Mouse (Mus musculus): ENCODE results near the gene Pola1. TPM values are rescaled to one million over a fixed set of nuclear protein-coding genes. Genes with fewer than 3 reads are reported as not detected.

The Pola1 gene
- polyA plus RNA-seq, 1 experiment, result not detected

DNA sequence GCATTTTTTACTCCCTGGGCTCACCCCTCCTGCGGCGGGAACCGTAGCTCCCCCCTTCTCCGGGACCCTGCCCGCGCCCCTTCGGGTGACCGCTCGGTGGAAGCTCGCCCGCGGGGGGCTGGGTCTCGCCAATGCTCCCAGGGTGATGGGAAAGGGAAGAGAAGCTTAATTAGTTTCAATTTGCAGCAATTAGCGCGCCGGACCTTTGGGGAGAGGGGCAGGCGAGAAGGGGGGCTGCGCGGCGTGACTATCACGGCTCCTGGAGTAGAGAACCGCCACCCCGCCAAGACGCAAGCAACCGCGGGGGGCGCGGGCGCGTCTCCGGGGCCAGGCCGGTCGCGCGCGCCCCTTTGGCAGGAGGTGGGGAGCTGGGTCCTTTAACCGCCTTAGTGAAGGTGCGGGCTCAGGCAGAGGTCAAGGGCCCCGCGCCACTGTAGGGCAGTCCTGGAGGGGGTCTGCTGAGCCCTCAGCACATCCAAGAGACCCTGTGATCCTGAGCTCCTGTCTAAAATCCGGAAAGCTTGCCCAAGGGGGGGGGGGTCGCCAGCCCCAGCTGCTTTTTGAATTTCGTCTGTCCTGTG, 332.8 kb downstream of the Pola1 start:
- TF ChIP-seq CTCF (IDR thresholded peaks at IDR 0.05; ENCODE audit: insufficient read depth, low read depth, low read length) (no peak), POLR2A (IDR thresholded peaks at IDR 0.05; ENCODE audit: insufficient read depth, low read depth, low read length) (no peak)
- WGBS, result 15% methylated on average over 41 of the region's 43 CpGs
- Histone ChIP-seq H3K4me3 (ENCODE audit: insufficient read depth, low read depth, low read length) (peak overlapping the region; percentile 50), H3K4me1 (ENCODE audit: control insufficient read depth, insufficient read depth, low read length) (peaks cover 10% of the 10 kb centered on the region; the same call in 1 of the 2 replicates), H3K27ac (ENCODE audit: insufficient read depth, low read depth, low read length) (peak overlapping the region; percentile 88)

DNA sequence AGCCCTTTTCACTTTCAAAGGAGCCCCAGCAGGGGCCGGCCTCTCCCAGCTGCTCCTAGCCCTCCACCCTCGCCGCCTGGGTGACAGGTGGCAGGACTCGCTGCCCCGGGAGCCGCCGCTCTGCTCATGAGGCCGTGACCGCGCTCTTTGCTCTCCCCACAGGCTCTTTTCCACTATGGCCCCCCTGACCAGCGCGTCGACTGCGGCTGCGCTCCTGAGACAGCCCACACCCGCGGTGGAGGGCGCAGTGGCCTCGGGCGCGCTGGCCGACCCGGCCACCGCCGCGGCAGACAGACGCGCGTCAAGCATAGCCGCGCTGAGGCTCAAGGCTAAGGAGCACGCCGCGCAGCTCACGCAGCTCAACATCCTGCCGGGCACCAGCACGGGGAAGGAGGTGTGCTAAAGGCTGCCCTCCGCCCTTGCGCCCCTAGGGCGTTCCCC, 334.9 kb downstream of the Pola1 start:
- 13% methylated on average over 39 of the region's 40 CpGs for WGBS
- H3K27ac ChIP-seq (ENCODE audit: insufficient read depth, low read depth, low read length), result peak overlapping the region; percentile 99
- TF ChIP-seq POLR2A (IDR thresholded peaks at IDR 0.05; ENCODE audit: insufficient read depth, low read depth, low read length) (no peak), CTCF (IDR thresholded peaks at IDR 0.05; ENCODE audit: insufficient read depth, low read depth, low read length) (no peak)
- peak overlapping the region; percentile 40 for H3K4me3 ChIP-seq (ENCODE audit: insufficient read depth, low read depth, low read length)
- peaks cover 10% of the 10 kb centered on the region; the same call in 1 of the 2 replicates for H3K4me1 ChIP-seq (ENCODE audit: control insufficient read depth, insufficient read depth, low read length)

DNA sequence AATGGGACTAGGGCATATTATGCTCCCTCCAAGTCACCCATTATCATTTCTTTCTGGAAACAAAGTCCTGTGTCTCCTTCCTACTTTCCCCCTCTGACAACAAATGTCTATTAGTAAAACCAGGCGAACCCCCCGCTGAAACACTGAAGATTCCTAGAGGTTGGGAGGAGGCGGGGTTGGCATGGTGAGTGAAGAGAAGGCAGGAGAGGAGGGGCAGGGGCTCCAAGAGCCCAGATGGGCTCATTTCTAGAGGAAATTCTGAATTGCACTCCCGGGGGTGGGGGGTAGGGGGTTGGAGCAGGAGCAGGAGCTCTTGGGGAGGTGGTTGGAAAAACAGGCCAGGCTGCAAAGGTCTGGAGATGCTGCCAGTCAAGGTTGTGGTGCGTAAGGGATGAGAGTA, 336.1 kb downstream of the Pola1 start:
- 17% methylated on average over 5 of the region's 5 CpGs for WGBS
- H3K27ac ChIP-seq (ENCODE audit: insufficient read depth, low read depth, low read length), result peak overlapping the region; percentile 99

DNA sequence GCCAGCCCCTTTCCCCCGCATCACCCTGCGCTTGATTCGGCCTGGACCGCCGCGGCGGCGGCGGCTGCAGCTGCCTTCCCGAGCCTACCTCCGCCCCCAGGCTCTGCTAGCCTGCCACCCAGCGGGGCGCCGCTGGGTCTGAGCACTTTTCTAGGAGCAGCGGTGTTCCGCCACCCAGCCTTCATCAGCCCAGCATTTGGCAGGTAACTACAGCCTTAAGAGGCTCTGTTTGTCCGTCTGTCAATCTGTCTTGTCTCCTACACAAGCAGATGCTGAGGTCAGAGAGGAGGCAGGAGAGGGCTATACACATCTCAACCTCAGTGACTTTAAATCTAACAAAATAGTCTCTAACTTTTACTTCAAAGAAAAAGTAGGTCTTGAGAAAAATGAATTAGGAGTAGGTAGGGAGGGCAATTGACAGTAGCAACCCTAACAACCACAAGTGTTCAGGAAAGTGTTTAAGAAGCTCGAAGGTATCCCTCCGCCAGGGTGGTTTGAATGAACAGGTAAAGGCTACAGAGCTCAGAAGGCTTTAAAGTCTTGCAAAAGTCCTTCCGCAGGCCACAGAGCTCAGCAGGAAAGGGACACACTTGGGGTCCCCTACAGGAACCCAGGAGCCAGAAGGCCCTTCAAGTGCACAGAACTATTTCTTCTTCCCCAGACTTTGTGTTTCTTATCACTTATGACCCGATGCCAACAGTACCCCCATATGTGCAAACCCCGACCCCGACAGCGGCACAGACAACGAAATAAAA, 337.0 kb downstream of the Pola1 start:
- Histone ChIP-seq H3K4me3 (ENCODE audit: insufficient read depth, low read depth, low read length) (peak overlapping the region; percentile 38), H3K27ac (ENCODE audit: insufficient read depth, low read depth, low read length) (peak overlapping the region; percentile 87), H3K4me1 (ENCODE audit: control insufficient read depth, insufficient read depth, low read length) (peaks cover 10% of the 10 kb centered on the region; the same call in 1 of the 2 replicates)
- TF ChIP-seq POLR2A (IDR thresholded peaks at IDR 0.05; ENCODE audit: insufficient read depth, low read depth, low read length) (no peak), CTCF (IDR thresholded peaks at IDR 0.05; ENCODE audit: insufficient read depth, low read depth, low read length) (no peak)
- WGBS, result 20% methylated on average over 25 of the region's 25 CpGs

More for the DNA sequence above, 336.1 kb downstream of the Pola1 start:
- peaks cover 10% of the 10 kb centered on the region; the same call in 1 of the 2 replicates for H3K4me1 ChIP-seq (ENCODE audit: control insufficient read depth, insufficient read depth, low read length)
- H3K4me3 ChIP-seq (ENCODE audit: insufficient read depth, low read depth, low read length), result peak overlapping the region; percentile 40
- TF ChIP-seq POLR2A (IDR thresholded peaks at IDR 0.05; ENCODE audit: insufficient read depth, low read depth, low read length) (no peak), CTCF (IDR thresholded peaks at IDR 0.05; ENCODE audit: insufficient read depth, low read depth, low read length) (no peak)

DNA sequence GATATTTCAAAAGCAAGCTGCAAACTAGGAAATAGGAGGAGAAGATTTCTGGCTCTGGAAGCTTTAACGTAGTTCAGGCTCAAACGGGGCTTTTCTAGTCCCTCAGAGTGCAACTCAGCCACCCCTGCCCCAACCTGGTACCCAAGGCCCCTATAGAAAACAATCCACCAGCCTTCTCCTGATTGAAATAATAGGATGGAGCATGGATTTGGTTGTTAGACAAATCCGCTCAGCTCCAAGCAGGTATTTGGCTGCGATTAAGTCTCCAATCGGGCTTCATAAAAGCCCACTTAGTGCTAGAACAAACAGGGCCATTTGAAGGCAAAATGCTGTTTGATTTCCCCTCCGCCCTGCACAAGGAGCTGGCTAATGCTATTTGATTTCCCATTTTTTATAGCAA, 339.9 kb downstream of the Pola1 start:
- peaks cover 4% of the 10 kb centered on the region; the same call in 1 of the 2 replicates for H3K4me1 ChIP-seq (ENCODE audit: control insufficient read depth, insufficient read depth, low read length)
- 14% methylated on average over 6 of the region's 6 CpGs for WGBS
- H3K4me3 ChIP-seq (ENCODE audit: insufficient read depth, low read depth, low read length), result peak overlapping the region; percentile 43
- peak overlapping the region; percentile 90 for H3K27ac ChIP-seq (ENCODE audit: insufficient read depth, low read depth, low read length)
- TF ChIP-seq POLR2A (IDR thresholded peaks at IDR 0.05; ENCODE audit: insufficient read depth, low read depth, low read length), result no peak
- no peak for TF ChIP-seq CTCF (IDR thresholded peaks at IDR 0.05; ENCODE audit: insufficient read depth, low read depth, low read length)

DNA sequence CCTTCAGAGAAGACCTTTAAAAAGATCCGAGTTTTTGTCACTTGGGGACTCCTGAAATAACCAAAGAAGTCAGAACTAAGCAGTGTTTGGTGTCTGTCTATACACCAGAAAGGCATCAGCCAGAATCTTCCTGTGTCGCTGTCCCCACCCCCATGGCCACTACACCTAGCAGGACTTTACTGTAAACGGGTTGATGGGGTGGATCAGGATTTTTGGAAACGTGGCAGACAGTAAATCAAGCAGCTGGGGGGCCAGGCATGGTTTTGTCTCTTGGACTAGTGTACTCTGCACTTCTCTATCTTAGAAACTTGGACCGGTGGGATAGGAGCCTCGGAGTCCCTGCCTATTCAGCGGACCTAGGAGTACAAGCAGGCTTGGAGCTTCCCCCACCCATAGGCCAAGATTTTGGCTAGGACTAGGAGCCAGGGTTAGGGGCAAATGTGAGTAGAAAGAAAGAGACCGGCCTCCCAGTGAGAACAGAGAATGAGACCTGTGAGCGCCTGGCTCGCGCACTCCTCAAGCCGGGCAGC, 342.0 kb downstream of the Pola1 start:
- WGBS, result 18% methylated on average over 12 of the region's 12 CpGs
- Histone ChIP-seq H3K4me1 (ENCODE audit: control insufficient read depth, insufficient read depth, low read length) (peaks cover 2% of the 10 kb centered on the region; the same call in 1 of the 2 replicates), H3K4me3 (ENCODE audit: insufficient read depth, low read depth, low read length) (peak overlapping the region; percentile 86), H3K27ac (ENCODE audit: insufficient read depth, low read depth, low read length) (peak overlapping the region; percentile 92)
- TF ChIP-seq CTCF (IDR thresholded peaks at IDR 0.05; ENCODE audit: insufficient read depth, low read depth, low read length), result no peak

DNA sequence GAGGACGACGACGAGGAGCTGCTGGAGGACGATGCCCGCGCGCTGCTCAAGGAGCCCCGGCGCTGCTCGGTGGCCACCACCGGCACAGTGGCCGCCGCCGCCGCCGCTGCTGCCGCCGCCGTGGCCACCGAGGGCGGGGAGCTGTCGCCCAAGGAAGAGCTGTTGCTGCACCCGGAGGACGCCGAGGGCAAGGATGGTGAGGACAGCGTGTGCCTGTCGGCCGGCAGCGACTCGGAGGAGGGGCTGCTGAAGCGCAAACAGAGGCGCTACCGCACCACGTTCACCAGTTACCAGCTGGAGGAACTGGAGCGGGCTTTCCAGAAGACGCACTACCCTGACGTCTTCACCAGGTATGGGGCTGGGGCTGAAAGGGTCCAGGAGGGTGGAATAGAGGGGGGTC, 342.9 kb downstream of the Pola1 start:
- Histone ChIP-seq H3K27ac (ENCODE audit: insufficient read depth, low read depth, low read length) (peak overlapping the region; percentile 92), H3K4me1 (ENCODE audit: control insufficient read depth, insufficient read depth, low read length) (peaks cover 2% of the 10 kb centered on the region; the same call in 1 of the 2 replicates), H3K4me3 (ENCODE audit: insufficient read depth, low read depth, low read length) (peak overlapping the region; percentile 86)
- TF ChIP-seq POLR2A (IDR thresholded peaks at IDR 0.05; ENCODE audit: insufficient read depth, low read depth, low read length), result no peak
- TF ChIP-seq CTCF (IDR thresholded peaks at IDR 0.05; ENCODE audit: insufficient read depth, low read depth, low read length), result no peak
- 23% methylated on average over 34 of the region's 37 CpGs for WGBS

DNA sequence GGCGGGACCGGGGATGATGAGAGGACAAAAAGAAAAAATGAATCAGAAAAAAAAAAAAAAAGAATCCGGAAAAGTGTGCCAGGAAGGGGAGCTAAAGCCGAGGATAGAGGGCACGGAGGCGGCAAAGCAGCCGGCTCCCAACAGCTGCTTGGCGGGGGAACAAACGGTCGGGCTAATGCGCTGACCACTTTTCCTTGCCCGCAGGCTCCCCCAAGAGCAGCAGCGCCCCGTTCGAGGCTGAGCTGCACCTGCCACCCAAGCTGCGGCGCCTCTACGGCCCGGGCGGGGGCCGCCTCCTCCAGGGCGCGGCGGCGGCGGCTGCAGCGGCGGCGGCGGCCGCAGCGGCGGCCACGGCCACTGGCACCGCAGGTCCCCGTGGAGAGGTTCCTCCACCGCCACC, 343.6 kb downstream of the Pola1 start:
- H3K27ac ChIP-seq (ENCODE audit: insufficient read depth, low read depth, low read length), result peak overlapping the region; percentile 92
- WGBS, result 24% methylated on average over 37 of the region's 37 CpGs
- peak overlapping the region; percentile 86 for H3K4me3 ChIP-seq (ENCODE audit: insufficient read depth, low read depth, low read length)
- no peak for TF ChIP-seq CTCF (IDR thresholded peaks at IDR 0.05; ENCODE audit: insufficient read depth, low read depth, low read length)
- TF ChIP-seq POLR2A (IDR thresholded peaks at IDR 0.05; ENCODE audit: insufficient read depth, low read depth, low read length), result no peak
- peaks cover 2% of the 10 kb centered on the region; the same call in 1 of the 2 replicates for H3K4me1 ChIP-seq (ENCODE audit: control insufficient read depth, insufficient read depth, low read length)

Data from olfactory bulb, adult 2 months (tissue).